Mouse (Mus musculus): Measurements from ENCODE around the gene Crtac1. TPM values are rescaled to one million over a fixed set of nuclear protein-coding genes. Genes with fewer than 3 reads are reported as not detected.

Gene Crtac1
- total and polyA plus RNA-seq, 2 experiments from 2014 or later: 0.36 TPM; not detected in 1

DNA sequence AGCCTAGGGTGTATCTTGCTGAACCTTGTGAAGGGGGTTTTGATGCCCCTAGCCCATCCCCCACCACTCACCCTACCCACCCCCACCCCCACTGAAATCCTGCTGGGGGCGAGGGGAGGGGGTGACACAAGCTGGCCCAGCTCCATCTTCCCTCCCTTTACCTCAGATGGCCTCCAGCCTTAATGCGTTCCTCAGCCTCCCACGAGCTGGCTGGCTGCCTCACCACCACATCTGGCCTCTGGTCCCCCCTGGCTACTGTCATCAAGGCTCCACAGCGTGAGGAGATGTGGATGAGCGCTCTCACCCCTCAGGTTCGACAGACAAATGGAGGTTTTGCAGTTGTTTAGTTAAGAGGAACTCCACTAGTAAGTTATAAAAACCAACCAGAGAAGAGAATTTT lies 30.3 kb upstream of the Crtac1 start:
- Histone ChIP-seq H3K4me1 (ENCODE audit: control insufficient read depth, insufficient read depth) (no peaks in the 10 kb centered on the region), H3K36me3 (replicated peaks; ENCODE audit: control insufficient read depth, insufficient read depth, low read length) (no peaks in the 10 kb centered on the region), H3K9ac (replicated peaks; ENCODE audit: low read depth, low read length) (no peak overlapping the region), H3K9me3 (replicated peaks; ENCODE audit: control insufficient read depth, low read length) (no peaks in the 10 kb centered on the region), H3K27ac (ENCODE audit: low read depth) (no peak overlapping the region), H3K4me3 (ENCODE audit: low read depth, low read length) (no peak overlapping the region), H3K27me3 (ENCODE audit: control insufficient read depth, insufficient read depth, low read length) (peaks cover 8% of the 10 kb centered on the region; the same call in 1 of the 2 replicates), H3K4me2 (ENCODE audit: low read depth, low read length) (no peak overlapping the region)
- WGBS: 16% methylated on average over 6 of the region's 6 CpGs
- ATAC-seq (ENCODE audit: insufficient read depth, low read depth) (no peak), DNase-seq (ENCODE audit: low spot score) (no peak)
- no peak for TF ChIP-seq EP300 (IDR thresholded peaks at IDR 0.05; ENCODE audit: low read depth)
- no peak for TF ChIP-seq CTCF (IDR thresholded peaks at IDR 0.05; ENCODE audit: low read depth)

DNA sequence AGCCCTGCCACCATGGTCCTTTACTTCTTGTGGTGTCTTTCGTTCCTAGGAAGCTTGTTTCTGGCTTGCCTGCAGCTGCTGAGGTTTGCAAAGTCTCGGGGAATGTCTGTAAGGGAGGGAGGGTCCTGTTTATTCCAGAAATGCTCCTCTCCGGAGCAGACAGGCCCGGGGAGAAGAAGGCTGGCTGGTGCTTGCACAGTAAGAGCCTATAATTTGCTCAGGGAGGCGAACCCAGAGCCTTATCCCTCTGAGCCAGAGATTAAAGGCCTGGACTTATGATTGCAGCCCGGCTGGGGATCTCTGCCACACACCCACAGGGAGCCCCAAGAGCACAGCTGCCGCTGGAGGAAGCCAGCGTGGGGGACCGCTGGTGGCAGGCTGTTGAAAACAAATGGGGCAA lies 29.8 kb upstream of the Crtac1 start:
- H3K27me3 ChIP-seq (ENCODE audit: control insufficient read depth, insufficient read depth, low read length): peaks cover 8% of the 10 kb centered on the region; the same call in 1 of the 2 replicates
- TF ChIP-seq CTCF (IDR thresholded peaks at IDR 0.05; ENCODE audit: low read depth): no peak
- TF ChIP-seq EP300 (IDR thresholded peaks at IDR 0.05; ENCODE audit: low read depth): no peak
- no peaks in the 10 kb centered on the region for H3K36me3 ChIP-seq (replicated peaks; ENCODE audit: control insufficient read depth, insufficient read depth, low read length)
- H3K9ac ChIP-seq (replicated peaks; ENCODE audit: low read depth, low read length): no peak overlapping the region
- no peak overlapping the region for H3K4me2 ChIP-seq (ENCODE audit: low read depth, low read length)
- WGBS: 19% methylated on average over 9 of the region's 9 CpGs
- H3K27ac ChIP-seq (ENCODE audit: low read depth): no peak overlapping the region
- no peak overlapping the region for H3K4me3 ChIP-seq (ENCODE audit: low read depth, low read length)
- H3K4me1 ChIP-seq (ENCODE audit: control insufficient read depth, insufficient read depth): no peaks in the 10 kb centered on the region
- DNase-seq (ENCODE audit: low spot score) (no peak), ATAC-seq (ENCODE audit: insufficient read depth, low read depth) (no peak)
- H3K9me3 ChIP-seq (replicated peaks; ENCODE audit: control insufficient read depth, low read length): no peaks in the 10 kb centered on the region

DNA sequence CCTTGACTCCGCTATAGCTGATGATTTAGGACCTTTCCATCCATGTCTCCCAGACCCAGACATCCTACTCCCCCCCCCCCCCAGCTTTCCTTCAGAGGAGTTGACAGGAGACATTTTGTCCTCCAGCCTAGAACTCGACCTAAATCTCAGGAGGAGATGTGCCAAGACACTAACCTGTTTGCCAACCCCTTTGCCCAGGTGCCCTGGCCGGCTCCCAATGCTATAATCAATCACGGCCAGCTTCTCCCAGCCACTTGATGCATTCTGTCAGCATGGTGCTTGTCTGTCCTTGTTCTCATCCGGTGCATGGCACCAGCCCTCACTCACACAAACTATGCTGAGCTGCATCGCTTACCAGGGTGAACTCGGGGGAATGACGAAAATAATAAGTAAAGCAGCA lies 27.9 kb upstream of the Crtac1 start:
- H3K4me3 ChIP-seq (ENCODE audit: low read depth, low read length): no peak overlapping the region
- peaks cover 8% of the 10 kb centered on the region; the same call in 1 of the 2 replicates for H3K27me3 ChIP-seq (ENCODE audit: control insufficient read depth, insufficient read depth, low read length)
- H3K9me3 ChIP-seq (replicated peaks; ENCODE audit: control insufficient read depth, low read length): no peaks in the 10 kb centered on the region
- 74% methylated on average over 8 of the region's 8 CpGs for WGBS
- no peak for ATAC-seq (ENCODE audit: insufficient read depth, low read depth)
- no peak overlapping the region for H3K9ac ChIP-seq (replicated peaks; ENCODE audit: low read depth, low read length)
- no peak overlapping the region for H3K4me2 ChIP-seq (ENCODE audit: low read depth, low read length)
- no peak for DNase-seq (ENCODE audit: low spot score)
- no peaks in the 10 kb centered on the region for H3K36me3 ChIP-seq (replicated peaks; ENCODE audit: control insufficient read depth, insufficient read depth, low read length)
- no peak for TF ChIP-seq EP300 (IDR thresholded peaks at IDR 0.05; ENCODE audit: low read depth)
- TF ChIP-seq CTCF (IDR thresholded peaks at IDR 0.05; ENCODE audit: low read depth): no peak
- H3K27ac ChIP-seq (ENCODE audit: low read depth): no peak overlapping the region
- no peaks in the 10 kb centered on the region for H3K4me1 ChIP-seq (ENCODE audit: control insufficient read depth, insufficient read depth)

DNA sequence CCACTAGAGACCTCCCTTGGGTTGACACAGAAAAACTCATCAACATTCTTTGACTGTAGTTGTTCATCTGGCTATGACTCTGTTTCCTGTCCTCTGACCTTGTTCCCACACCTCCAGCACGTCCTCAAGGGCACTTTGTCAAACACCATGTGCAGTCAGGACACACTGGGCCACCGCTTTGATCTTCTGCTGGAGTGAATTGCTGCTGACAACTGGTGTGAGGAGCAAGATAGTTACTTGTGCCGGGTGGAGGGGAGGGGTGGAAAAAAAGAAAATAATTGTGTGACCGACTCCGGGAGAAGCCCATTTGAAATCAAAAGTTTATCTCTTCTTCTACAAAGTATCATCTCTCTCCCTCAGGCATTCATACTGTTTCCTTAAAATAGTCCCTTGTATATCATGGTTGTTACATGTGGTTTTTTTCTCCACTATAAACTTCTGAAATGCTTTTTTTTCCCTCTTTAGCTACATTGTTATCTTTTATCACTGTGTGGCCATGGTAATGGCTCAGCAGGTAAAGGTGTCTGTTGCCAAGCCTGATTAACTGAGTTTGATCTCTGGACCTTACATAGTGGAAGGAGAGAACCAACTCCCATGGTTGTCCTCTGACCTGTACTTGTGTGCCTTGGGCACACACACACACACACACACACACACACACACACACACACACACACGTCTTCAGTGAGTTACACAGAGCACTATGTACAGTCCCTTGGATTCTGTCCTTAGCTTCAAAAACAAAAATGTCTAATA lies 23.1 kb upstream of the Crtac1 start:
- Histone ChIP-seq H3K4me1 (ENCODE audit: control insufficient read depth, insufficient read depth) (no peaks in the 10 kb centered on the region), H3K4me2 (ENCODE audit: low read depth, low read length) (no peak overlapping the region), H3K9me3 (replicated peaks; ENCODE audit: control insufficient read depth, low read length) (no peaks in the 10 kb centered on the region), H3K9ac (replicated peaks; ENCODE audit: low read depth, low read length) (no peak overlapping the region), H3K27ac (ENCODE audit: low read depth) (no peak overlapping the region), H3K4me3 (ENCODE audit: low read depth, low read length) (no peak overlapping the region), H3K36me3 (replicated peaks; ENCODE audit: control insufficient read depth, insufficient read depth, low read length) (no peaks in the 10 kb centered on the region), H3K27me3 (ENCODE audit: control insufficient read depth, insufficient read depth, low read length) (peaks cover 11% of the 10 kb centered on the region; the same call in 1 of the 2 replicates)
- WGBS: 24% methylated on average over 6 of the region's 6 CpGs
- no peak for ATAC-seq (ENCODE audit: insufficient read depth, low read depth)
- TF ChIP-seq CTCF (IDR thresholded peaks at IDR 0.05; ENCODE audit: low read depth): no peak
- no peak for TF ChIP-seq EP300 (IDR thresholded peaks at IDR 0.05; ENCODE audit: low read depth)
- DNase-seq (ENCODE audit: low spot score): no peak

DNA sequence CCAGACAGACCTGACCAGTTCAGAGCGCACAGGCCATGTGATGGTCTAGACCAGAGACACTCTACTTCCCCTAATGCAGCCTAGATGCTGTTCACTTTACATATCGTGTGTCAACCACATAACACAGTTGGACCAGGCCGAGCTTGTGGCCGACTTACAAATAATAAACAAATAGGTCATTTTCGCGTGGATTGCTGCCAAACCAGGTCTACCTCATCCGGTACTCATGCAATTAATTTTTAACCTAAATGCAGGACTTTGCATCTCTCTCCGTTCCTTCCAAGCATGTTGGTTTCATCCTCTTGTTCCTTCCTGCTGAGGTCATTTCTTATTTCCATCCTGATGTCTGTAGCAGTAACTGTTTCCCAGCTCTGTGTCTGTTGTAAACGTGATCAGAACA lies 22.4 kb upstream of the Crtac1 start:
- ATAC-seq (ENCODE audit: insufficient read depth, low read depth) (no peak), DNase-seq (ENCODE audit: low spot score) (no peak)
- Histone ChIP-seq H3K4me1 (ENCODE audit: control insufficient read depth, insufficient read depth) (no peaks in the 10 kb centered on the region), H3K36me3 (replicated peaks; ENCODE audit: control insufficient read depth, insufficient read depth, low read length) (no peaks in the 10 kb centered on the region), H3K9ac (replicated peaks; ENCODE audit: low read depth, low read length) (no peak overlapping the region), H3K27ac (ENCODE audit: low read depth) (no peak overlapping the region), H3K27me3 (ENCODE audit: control insufficient read depth, insufficient read depth, low read length) (0 out of 2 replicates have a peak, but pooled peaks cover 15% of the 10 kb centered on the region), H3K4me2 (ENCODE audit: low read depth, low read length) (no peak overlapping the region), H3K4me3 (ENCODE audit: low read depth, low read length) (no peak overlapping the region), H3K9me3 (replicated peaks; ENCODE audit: control insufficient read depth, low read length) (no peaks in the 10 kb centered on the region)
- 78% methylated on average over 9 of the region's 9 CpGs for WGBS
- TF ChIP-seq EP300 (IDR thresholded peaks at IDR 0.05; ENCODE audit: low read depth) (no peak), CTCF (IDR thresholded peaks at IDR 0.05; ENCODE audit: low read depth) (no peak)

DNA sequence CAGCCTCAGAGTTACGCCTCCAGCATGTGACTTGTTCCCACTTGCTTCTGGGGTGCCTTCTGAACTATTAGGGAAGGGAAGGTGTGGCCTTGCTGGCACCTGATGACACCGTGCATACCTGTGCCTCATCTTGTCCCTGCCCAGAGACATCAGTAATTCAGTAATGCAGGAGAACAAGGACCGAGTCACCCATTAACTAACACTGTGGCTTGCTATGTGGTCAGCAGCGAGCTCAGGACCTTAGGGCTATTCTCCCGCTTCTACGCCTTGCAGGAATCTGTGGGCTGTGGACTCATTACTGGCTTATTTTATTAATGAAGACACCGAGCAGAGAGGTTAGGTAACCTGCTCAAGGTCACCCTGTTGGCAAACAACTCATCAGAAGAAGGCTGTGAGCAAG lies 21.0 kb upstream of the Crtac1 start:
- DNase-seq (ENCODE audit: low spot score): no peak
- Histone ChIP-seq H3K27ac (ENCODE audit: low read depth) (no peak overlapping the region), H3K4me1 (ENCODE audit: control insufficient read depth, insufficient read depth) (no peaks in the 10 kb centered on the region), H3K9ac (replicated peaks; ENCODE audit: low read depth, low read length) (no peak overlapping the region), H3K9me3 (replicated peaks; ENCODE audit: control insufficient read depth, low read length) (no peaks in the 10 kb centered on the region), H3K4me2 (ENCODE audit: low read depth, low read length) (no peak overlapping the region), H3K36me3 (replicated peaks; ENCODE audit: control insufficient read depth, insufficient read depth, low read length) (no peaks in the 10 kb centered on the region), H3K4me3 (ENCODE audit: low read depth, low read length) (no peak overlapping the region), H3K27me3 (ENCODE audit: control insufficient read depth, insufficient read depth, low read length) (0 out of 2 replicates have a peak, but pooled peaks cover 15% of the 10 kb centered on the region)
- ATAC-seq (ENCODE audit: insufficient read depth, low read depth): no peak
- no peak for TF ChIP-seq CTCF (IDR thresholded peaks at IDR 0.05; ENCODE audit: low read depth)
- no peak for TF ChIP-seq EP300 (IDR thresholded peaks at IDR 0.05; ENCODE audit: low read depth)
- WGBS: 77% methylated on average over 7 of the region's 7 CpGs
